Comparison of ENCODE assay signal across 16 mouse cellular contexts in the genomic region with DNA sequence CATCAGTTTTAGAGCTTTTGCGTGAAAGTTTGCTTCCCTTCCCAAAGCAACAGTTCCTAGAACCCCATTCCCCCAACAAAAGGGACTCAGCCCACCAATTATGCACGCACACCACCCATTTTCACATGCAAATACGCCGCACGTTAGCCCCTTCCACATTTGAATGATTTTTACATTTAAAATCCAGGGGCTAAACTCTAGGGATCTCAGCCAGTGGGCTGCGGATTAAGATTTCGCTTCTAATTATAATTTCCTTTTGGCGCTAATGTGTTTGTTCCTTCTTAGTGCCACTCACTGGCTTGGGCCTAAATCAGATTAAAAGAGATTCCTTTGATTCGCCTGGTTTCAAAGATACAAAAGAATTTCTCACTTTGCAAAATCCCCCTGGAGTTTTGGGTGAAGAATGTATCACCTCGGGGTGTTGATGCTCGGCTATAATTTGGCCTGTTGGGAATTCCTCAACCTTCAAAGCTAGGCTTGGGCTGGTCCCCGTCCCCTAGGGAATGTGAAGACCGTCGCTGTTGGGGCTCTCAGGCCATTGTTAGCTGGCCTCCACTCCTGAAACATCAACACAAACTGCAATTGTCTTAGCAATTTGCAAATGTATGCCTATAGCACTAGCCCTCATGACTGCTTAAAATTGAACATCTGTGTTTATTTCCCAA. TPM values are rescaled to one million over a fixed set of nuclear protein-coding genes. Genes with fewer than 3 reads are reported as not detected.
DNase-seq lines count a peak whose midpoint lies in the region; ATAC-seq and TF ChIP-seq lines count a peak whose summit lies in the region.
"Had no signal": no experiment of that assay in that cellular context is flagged by ENCODE, and none has a peak within 500 bp of the region (broad histone marks: within the 10 kb centered on the region; RNA-seq: fewer than 3 reads in every experiment).

No protein-coding gene starts in this region.

- 17% methylated on average over 14 of the region's 14 CpGs for WGBS in hindbrain, embryonic 11.5 days
- 14% methylated on average over 14 of the region's 14 CpGs for WGBS in hindbrain, embryonic 16.5 days
- WGBS in forebrain, embryonic 16.5 days, result 5% methylated on average over 14 of the region's 14 CpGs
- 11% methylated on average over 14 of the region's 14 CpGs for WGBS in midbrain, embryonic 15.5 days
- WGBS in stomach, postnatal 0 days, result 63% methylated on average over 14 of the region's 14 CpGs

- H3K4me3 ChIP-seq in hindbrain, embryonic 11.5 days (ENCODE audit: low read depth, low read length), result no peak overlapping the region
- no peak overlapping the region for H3K4me3 ChIP-seq in hindbrain, embryonic 16.5 days (ENCODE audit: low read length)
- H3K4me3 ChIP-seq in forebrain, embryonic 16.5 days (replicated peaks; ENCODE audit: low read length), result no peak overlapping the region
- H3K4me3 ChIP-seq in midbrain, embryonic 15.5 days, result no peak overlapping the region
- H3K4me3 ChIP-seq in stomach, postnatal 0 days (ENCODE audit: low read depth, low read length), result no peak overlapping the region
- H3K4me3 ChIP-seq: erythroblast, embryonic 14.5 days; lung, embryonic 15.5 days had no signal

- peak; percentile 41 for DNase-seq in hindbrain, embryonic 11.5 days (ENCODE audit: low spot score)
- DNase-seq in brain, embryonic 14.5 days (ENCODE audit: low read depth), result peak; percentile 91
- no peak for DNase-seq in stomach, postnatal 0 days (ENCODE audit: low spot score)
- no peak for DNase-seq in frontal cortex, postnatal 10 days (ENCODE audit: low spot score in 2 of 2)
- DNase-seq in cerebellum, adult 11 months, result no peak
- DNase-seq: cerebellum, adult 11-12 months; kidney, adult 2 months; kidney, postnatal 36 days; layer of hippocampus, postnatal 36 days; left cerebral cortex, postnatal 4 days had no signal

- no peak for TF ChIP-seq POLR2A in brain, embryonic 14.5 days (IDR thresholded peaks at IDR 0.05; ENCODE audit: borderline replicate concordance, extremely low read depth, insufficient read depth, insufficient read length, poor library complexity, severe bottlenecking)

- no peaks in the 10 kb centered on the region; the same call in 1 of the 2 replicates for H3K4me1 ChIP-seq in hindbrain, embryonic 11.5 days (replicated peaks; ENCODE audit: control insufficient read depth, insufficient read depth, low read length)
- peaks cover 5% of the 10 kb centered on the region; the same call in 1 of the 2 replicates for H3K4me1 ChIP-seq in hindbrain, embryonic 16.5 days (ENCODE audit: control insufficient read depth, insufficient read depth, low read depth, low read length)
- peaks cover 8% of the 10 kb centered on the region; the same call in 1 of the 2 replicates for H3K4me1 ChIP-seq in forebrain, embryonic 16.5 days (replicated peaks; ENCODE audit: control insufficient read depth, insufficient read depth, low read length)
- peaks cover 19% of the 10 kb centered on the region for H3K4me1 ChIP-seq in midbrain, embryonic 15.5 days
- no peaks in the 10 kb centered on the region for H3K4me1 ChIP-seq in stomach, postnatal 0 days (replicated peaks; ENCODE audit: control insufficient read depth, insufficient read depth)
- H3K4me1 ChIP-seq: lung, embryonic 15.5 days had no signal

- no peak for TF ChIP-seq CTCF in brain, embryonic 14.5 days (IDR thresholded peaks at IDR 0.05; ENCODE audit: borderline replicate concordance, extremely low read depth, insufficient read depth, insufficient read length)
- TF ChIP-seq CTCF in stomach, postnatal 0 days (IDR thresholded peaks at IDR 0.05; ENCODE audit: low read depth), result no peak

- no peaks in the 10 kb centered on the region for H3K9me3 ChIP-seq in hindbrain, embryonic 11.5 days (ENCODE audit: control insufficient read depth, low read length)
- no peaks in the 10 kb centered on the region for H3K9me3 ChIP-seq in hindbrain, embryonic 16.5 days (ENCODE audit: control insufficient read depth, low read length)
- H3K9me3 ChIP-seq in forebrain, embryonic 16.5 days (ENCODE audit: control insufficient read depth, low read length), result no peaks in the 10 kb centered on the region
- no peaks in the 10 kb centered on the region for H3K9me3 ChIP-seq in midbrain, embryonic 15.5 days
- H3K9me3 ChIP-seq in stomach, postnatal 0 days (ENCODE audit: control insufficient read depth, low read length), result no peaks in the 10 kb centered on the region
- H3K9me3 ChIP-seq: lung, embryonic 15.5 days had no signal

- H3K36me3 ChIP-seq in hindbrain, embryonic 11.5 days (ENCODE audit: control insufficient read depth, insufficient read depth, low read length), result no peaks in the 10 kb centered on the region
- H3K36me3 ChIP-seq in hindbrain, embryonic 16.5 days (ENCODE audit: control insufficient read depth, insufficient read depth, low read length), result no peaks in the 10 kb centered on the region
- H3K36me3 ChIP-seq in forebrain, embryonic 16.5 days (ENCODE audit: control insufficient read depth, insufficient read depth), result no peaks in the 10 kb centered on the region
- no peaks in the 10 kb centered on the region for H3K36me3 ChIP-seq in midbrain, embryonic 15.5 days (replicated peaks)
- no peaks in the 10 kb centered on the region for H3K36me3 ChIP-seq in stomach, postnatal 0 days (ENCODE audit: control insufficient read depth, insufficient read depth, low read length)
- H3K36me3 ChIP-seq: lung, embryonic 15.5 days had no signal

- peak overlapping the region; percentile 27; the same call in 1 of the 2 replicates for H3K27ac ChIP-seq in hindbrain, embryonic 11.5 days (ENCODE audit: low read depth, low read length)
- H3K27ac ChIP-seq in hindbrain, embryonic 16.5 days (ENCODE audit: low read depth, low read length), result no peak overlapping the region
- no peak overlapping the region for H3K27ac ChIP-seq in forebrain, embryonic 16.5 days (ENCODE audit: low read length)
- H3K27ac ChIP-seq in midbrain, embryonic 15.5 days, result no peak overlapping the region
- no peak overlapping the region for H3K27ac ChIP-seq in stomach, postnatal 0 days (replicated peaks)
- H3K27ac ChIP-seq: lung, embryonic 15.5 days had no signal

- no peak overlapping the region for H3K9ac ChIP-seq in hindbrain, embryonic 11.5 days (ENCODE audit: low read depth, low read length)
- H3K9ac ChIP-seq in hindbrain, embryonic 16.5 days (ENCODE audit: low read depth, low read length), result no peak overlapping the region
- no peak overlapping the region for H3K9ac ChIP-seq in forebrain, embryonic 16.5 days (replicated peaks; ENCODE audit: low read depth, low read length)
- H3K9ac ChIP-seq in midbrain, embryonic 15.5 days, result no peak overlapping the region
- no peak overlapping the region for H3K9ac ChIP-seq in stomach, postnatal 0 days (ENCODE audit: low read length)
- H3K9ac ChIP-seq: lung, embryonic 15.5 days had no signal

- no peaks in the 10 kb centered on the region for H3K27me3 ChIP-seq in hindbrain, embryonic 11.5 days (ENCODE audit: control insufficient read depth, insufficient read depth, low read length)
- no peaks in the 10 kb centered on the region for H3K27me3 ChIP-seq in hindbrain, embryonic 16.5 days (replicated peaks; ENCODE audit: control insufficient read depth, insufficient read depth, low read length)
- H3K27me3 ChIP-seq in forebrain, embryonic 16.5 days (replicated peaks; ENCODE audit: control insufficient read depth, insufficient read depth, low read length), result no peaks in the 10 kb centered on the region
- H3K27me3 ChIP-seq in midbrain, embryonic 15.5 days (replicated peaks), result no peaks in the 10 kb centered on the region
- no peaks in the 10 kb centered on the region for H3K27me3 ChIP-seq in stomach, postnatal 0 days (ENCODE audit: control insufficient read depth, insufficient read depth, low read length)
- H3K27me3 ChIP-seq: lung, embryonic 15.5 days had no signal

- H3K4me2 ChIP-seq in hindbrain, embryonic 11.5 days (replicated peaks; ENCODE audit: low read depth, low read length), result no peak overlapping the region
- H3K4me2 ChIP-seq in hindbrain, embryonic 16.5 days (ENCODE audit: low read length), result no peak overlapping the region; the same call in 1 of the 2 replicates
- peak overlapping the region; percentile 24; the same call in 1 of the 2 replicates for H3K4me2 ChIP-seq in forebrain, embryonic 16.5 days (ENCODE audit: low read length)
- peak overlapping the region; percentile 17; the same call in 1 of the 2 replicates for H3K4me2 ChIP-seq in midbrain, embryonic 15.5 days
- H3K4me2 ChIP-seq in stomach, postnatal 0 days (replicated peaks; ENCODE audit: low read depth), result no peak overlapping the region
- H3K4me2 ChIP-seq: liver, embryonic 11.5 days; lung, embryonic 15.5 days had no signal

- TF ChIP-seq EP300 in stomach, postnatal 0 days (optimal IDR thresholded peaks at IDR 0.05), result no peak

- peak; percentile 65 for ATAC-seq in hindbrain, embryonic 11.5 days (ENCODE audit: low FRiP score)
- ATAC-seq in hindbrain, embryonic 16.5 days, result no peak
- peak; percentile 79 for ATAC-seq in forebrain, embryonic 16.5 days
- peak; percentile 56 for ATAC-seq in midbrain, embryonic 15.5 days (replicated peaks)
- no peak for ATAC-seq in stomach, postnatal 0 days (ENCODE audit: low FRiP score, low TSS enrichment)

RNA-seq across cellular contexts. Expression of gene Ank2, which starts 35.2 kb away (rescaled TPM):
- 83.6 and 118 TPM in 2 replicates for polyA plus RNA-seq in hindbrain, embryonic 11.5 days (2014; fragmentation: Nextera tagmentation; extraction: Ambion mirVana)
- 148 and 169 TPM in 2 replicates for polyA plus RNA-seq in hindbrain, embryonic 16.5 days (2015; fragmentation: Nextera tagmentation; extraction: Ambion mirVana)
- 94.5 and 187 TPM in 2 replicates for polyA plus RNA-seq in brain, embryonic 14.5 days (2012; rRNA removed)
- 156 and 201 TPM in 2 replicates for polyA plus RNA-seq in forebrain, embryonic 16.5 days (2015; fragmentation: Nextera tagmentation; extraction: Ambion mirVana)
- 192 and 216 TPM in 2 replicates for polyA plus RNA-seq in midbrain, embryonic 15.5 days (2015; fragmentation: Nextera tagmentation; extraction: Ambion mirVana)
- polyA plus RNA-seq in stomach, postnatal 0 days (2015; fragmentation: Nextera tagmentation; extraction: Ambion mirVana), result 12.3 and 13.0 TPM in 2 replicates

Comparison
In these comparisons a context has a peak if more than half of its experiments do, and no peak if none do; other contexts are left out.
1. ATAC-seq: peak in hindbrain, embryonic 11.5 days (single experiment), forebrain, embryonic 16.5 days (single experiment) and midbrain, embryonic 15.5 days (single experiment); none in hindbrain, embryonic 16.5 days (single experiment) and stomach, postnatal 0 days (single experiment).
2. DNase-seq: peak in hindbrain, embryonic 11.5 days (single experiment) and brain, embryonic 14.5 days (single experiment); none in stomach, postnatal 0 days (single experiment), frontal cortex, postnatal 10 days (0 of 2) and cerebellum, adult 11 months (single experiment).
3. H3K4me2 ChIP-seq: peak in forebrain, embryonic 16.5 days (single experiment) and midbrain, embryonic 15.5 days (single experiment); none in hindbrain, embryonic 11.5 days (single experiment), hindbrain, embryonic 16.5 days (single experiment) and stomach, postnatal 0 days (single experiment).